Mouse (Mus musculus): Measurements from ENCODE around the gene Fam25c. TPM values are rescaled to one million over a fixed set of nuclear protein-coding genes. Genes with fewer than 3 reads are reported as not detected.

Gene Fam25c
- 17.3 and 19.4 TPM in 2 replicates for polyA plus RNA-seq (2012; rRNA removed; ENCODE audit: low replicate concordance)

GRCm38 (mm10) chr14:34355301-34355700, at the start of gene Fam25c:
Fam25c (minus strand) TSS chr14:34355433.

GRCm38 (mm10) chr14:34375415-34375904, 20.2 kb upstream of the Fam25c start, which contains the start of gene Mmrn2:
Mmrn2 (plus strand) TSS chr14:34375465.

GRCm38 (mm10) chr14:34374577-34374976, 19.3 kb upstream of the Fam25c start, which contains the start of gene Sncg:
Sncg (minus strand) TSS chr14:34374789.

GRCm38 (mm10) chr14:34310234-34310965, 44.8 kb downstream of the Fam25c start, which contains the start of the genes Shld2 and Glud1:
Shld2 (minus strand) TSS chr14:34310493.
Glud1 (plus strand) TSS chr14:34310727.

Other genes with a start within 250 kb of the Fam25c start
- 0.07 and 0.32 TPM in 2 replicates for gene Npy4r, start 202.9 kb downstream of the Fam25c start, polyA plus RNA-seq (2012; rRNA removed; ENCODE audit: low replicate concordance)
- 0.42 and 0.69 TPM in 2 replicates for gene Gprin2, start 153.8 kb downstream of the Fam25c start, polyA plus RNA-seq (2012; rRNA removed; ENCODE audit: low replicate concordance)
- gene Syt15, start 135.8 kb downstream of the Fam25c start, polyA plus RNA-seq (2012; rRNA removed; ENCODE audit: low replicate concordance), result 10.9 and 11.4 TPM in 2 replicates
- 2.2 and 3.2 TPM in 2 replicates for gene Shld2, start 44.9 kb downstream of the Fam25c start, polyA plus RNA-seq (2012; rRNA removed; ENCODE audit: low replicate concordance)
- gene Glud1, start 44.7 kb downstream of the Fam25c start, polyA plus RNA-seq (2012; rRNA removed; ENCODE audit: low replicate concordance), result 76.9 and 149 TPM in 2 replicates
- 206 and 276 TPM in 2 replicates for gene Sncg, start 19.4 kb upstream of the Fam25c start, polyA plus RNA-seq (2012; rRNA removed; ENCODE audit: low replicate concordance)
- 18.1 and 18.8 TPM in 2 replicates for gene Mmrn2, start 20.0 kb upstream of the Fam25c start, polyA plus RNA-seq (2012; rRNA removed; ENCODE audit: low replicate concordance)
- 4.6 and 22.3 TPM in 2 replicates for gene Bmpr1a, start 147.9 kb upstream of the Fam25c start, polyA plus RNA-seq (2012; rRNA removed; ENCODE audit: low replicate concordance)
- gene 9230112D13Rik, start 167.4 kb upstream of the Fam25c start, polyA plus RNA-seq (2012; rRNA removed; ENCODE audit: low replicate concordance), result not detected in 2 replicates
- gene Ldb3, start 233.2 kb upstream of the Fam25c start, polyA plus RNA-seq (2012; rRNA removed; ENCODE audit: low replicate concordance), result 2.3 and 623 TPM in 2 replicates
- gene Opn4, start 244.7 kb upstream of the Fam25c start, polyA plus RNA-seq (2012; rRNA removed; ENCODE audit: low replicate concordance), result not detected in 2 replicates